Mouse (Mus musculus) heart, embryonic 15.5 days (tissue): Measurements from ENCODE around the gene Nudt3. TPM values are rescaled to one million over a fixed set of nuclear protein-coding genes. Genes with fewer than 3 reads are reported as not detected.

ENCODE experiments used
- ATAC-seq: fragments of 200-750 bp; cut with Nextera tagmentation; replicated peaks from 2 replicates; pipeline ENCODE4 v1.8.0; 2017; ENCODE audit warnings: low read depth, moderate TSS enrichment; ENCODE audit not compliant: insufficient number of reproducible peaks, insufficient read depth, low FRiP score
- H3K27ac ChIP-seq: fragments of 300-500 bp; sonication (generic); 2 replicates; pipeline ENCODE4 v1.5.1; 2015; ENCODE audit warnings: mild to moderate bottlenecking, inconsistent platforms
- H3K27me3 ChIP-seq: fragments of 300-500 bp; sonication (generic); 2 replicates; pipeline ENCODE4 v1.6.1; 2015; ENCODE audit warnings: inconsistent platforms
- H3K36me3 ChIP-seq: fragments of 300-500 bp; sonication (generic); 2 replicates; pipeline ENCODE4 v1.6.1; 2015; ENCODE audit warnings: mild to moderate bottlenecking, inconsistent platforms
- H3K4me1 ChIP-seq: fragments of 300-500 bp; sonication (generic); replicated peaks from 2 replicates; pipeline ENCODE4 v1.6.1; 2015; ENCODE audit warnings: inconsistent platforms
- H3K4me2 ChIP-seq: fragments of 300-500 bp; sonication (generic); 2 replicates; pipeline ENCODE4 v1.6.1; 2015; ENCODE audit warnings: inconsistent platforms, mild to moderate bottlenecking, moderate library complexity
- H3K4me3 ChIP-seq: fragments of 300-500 bp; sonication (generic); 2 replicates; pipeline ENCODE4 v1.5.1; 2015; ENCODE audit warnings: mild to moderate bottlenecking, inconsistent platforms
- H3K9ac ChIP-seq: fragments of 300-500 bp; sonication (generic); 2 replicates; pipeline ENCODE4 v1.6.1; 2015; ENCODE audit warnings: mild to moderate bottlenecking, inconsistent platforms
- H3K9me3 ChIP-seq: fragments of 300-500 bp; sonication (generic); replicated peaks from 2 replicates; pipeline ENCODE4 v1.6.1; 2016; ENCODE audit warnings: inconsistent platforms
- WGBS: fragments of 180-500 bp; shearing (Covaris S2); methylation state at CpG from one replicate; pipeline ENCODE4 v1.1.7; 2015; ENCODE audit warnings: mixed read lengths; 5-methylcytosine and 5-hydroxymethylcytosine counted together
- polyA plus RNA-seq: library from polyadenylated mRNA; unstranded; fragments of >200 nt; fragmentation: Nextera tagmentation; extraction: Ambion mirVana; gene quantifications from 2 replicates; pipeline ENCODE4 v1.2.1, GENCODE M21; 2015

Gene Nudt3
- polyA plus RNA-seq, 1 experiment from 2014 or later: 132 TPM

DNA sequence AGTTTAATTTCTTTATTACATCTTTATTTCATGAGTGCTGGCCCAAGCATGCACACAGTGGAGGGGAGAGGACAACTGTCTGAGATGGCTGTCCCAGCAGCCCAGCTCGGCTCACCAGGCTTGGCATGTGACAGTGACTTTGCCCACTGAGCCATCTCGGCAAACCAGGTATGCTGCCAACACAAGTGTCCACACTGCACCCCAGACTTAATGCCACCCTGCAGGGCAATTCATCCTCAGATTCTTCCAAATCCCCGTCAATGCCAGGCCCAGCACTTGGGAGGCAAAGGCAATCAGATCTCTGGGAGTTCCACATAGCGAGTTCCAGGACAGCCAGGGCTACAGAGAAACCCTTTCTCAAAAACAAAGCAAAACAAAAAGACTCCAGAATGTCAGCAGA lies 10.3 kb downstream of the Nudt3 start:
- H3K27me3 ChIP-seq: no peaks in the 10 kb centered on the region
- H3K9ac ChIP-seq: no peak overlapping the region; the same call in 1 of the 2 replicates

DNA sequence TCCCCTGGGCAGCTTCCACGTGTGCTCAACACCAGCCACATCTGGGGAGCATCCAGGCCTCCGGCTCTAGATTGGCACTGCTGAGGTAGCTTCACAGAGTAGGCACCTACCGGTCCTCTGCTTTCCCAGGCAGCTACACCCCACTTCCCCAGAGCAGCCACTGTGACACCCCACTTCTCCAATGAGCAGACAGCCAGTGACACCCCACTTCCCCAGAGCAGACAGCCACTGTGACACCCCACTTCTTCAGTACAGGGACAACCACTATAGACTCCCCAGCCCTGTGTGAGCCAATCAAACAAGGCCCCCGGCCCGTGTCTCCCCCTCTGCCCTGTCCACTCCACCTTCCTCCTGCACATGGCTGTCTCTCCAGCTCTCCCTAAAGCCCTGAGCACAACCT lies 11.3 kb downstream of the Nudt3 start:
- no peak for ATAC-seq
- Histone ChIP-seq H3K36me3 (0 out of 2 replicates have a peak, but pooled peaks cover 2% of the 10 kb centered on the region), H3K4me3 (no peak overlapping the region), H3K27ac (no peak overlapping the region), H3K4me1 (peaks cover 63% of the 10 kb centered on the region), H3K9ac (no peak overlapping the region), H3K27me3 (no peaks in the 10 kb centered on the region), H3K4me2 (no peak overlapping the region), H3K9me3 (no peaks in the 10 kb centered on the region)
- 69% methylated on average over 5 of the region's 5 CpGs for WGBS

More for the DNA sequence above, 10.3 kb downstream of the Nudt3 start:
- no peak overlapping the region for H3K4me3 ChIP-seq
- peaks cover 64% of the 10 kb centered on the region for H3K4me1 ChIP-seq
- 79% methylated on average over 4 of the region's 4 CpGs for WGBS
- no peak overlapping the region for H3K27ac ChIP-seq
- no peaks in the 10 kb centered on the region for H3K9me3 ChIP-seq
- 0 out of 2 replicates have a peak, but pooled peaks cover 4% of the 10 kb centered on the region for H3K36me3 ChIP-seq
- ATAC-seq: no peak
- H3K4me2 ChIP-seq: no peak overlapping the region

DNA sequence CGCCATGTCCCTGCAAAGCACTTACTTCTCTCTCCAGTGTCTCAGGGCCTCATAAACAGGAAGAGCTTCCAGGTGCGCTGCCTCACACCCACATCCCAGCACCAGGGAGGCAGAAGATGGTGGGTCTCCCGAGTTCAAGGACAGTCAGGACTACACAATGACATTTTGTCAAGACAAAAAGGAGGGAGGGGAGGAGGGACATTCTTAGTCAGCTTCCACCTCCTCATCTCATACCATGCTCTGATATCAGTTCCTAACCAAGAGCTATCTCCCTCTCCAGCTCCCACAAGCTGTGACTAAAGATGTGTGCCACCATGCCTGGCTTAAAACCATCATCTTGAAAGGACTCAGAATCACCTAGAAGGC lies 11.8 kb downstream of the Nudt3 start:
- Histone ChIP-seq H3K9ac (0 out of 2 replicates have a peak overlapping the region, but pooled peaks have one; percentile 11), H3K27ac (peak overlapping the region; percentile 41), H3K4me3 (no peak overlapping the region), H3K4me2 (no peak overlapping the region), H3K27me3 (no peaks in the 10 kb centered on the region), H3K4me1 (peaks cover 61% of the 10 kb centered on the region), H3K9me3 (no peaks in the 10 kb centered on the region), H3K36me3 (no peaks in the 10 kb centered on the region)
- ATAC-seq: no peak
- 47% methylated on average over 3 of the region's 3 CpGs for WGBS

DNA sequence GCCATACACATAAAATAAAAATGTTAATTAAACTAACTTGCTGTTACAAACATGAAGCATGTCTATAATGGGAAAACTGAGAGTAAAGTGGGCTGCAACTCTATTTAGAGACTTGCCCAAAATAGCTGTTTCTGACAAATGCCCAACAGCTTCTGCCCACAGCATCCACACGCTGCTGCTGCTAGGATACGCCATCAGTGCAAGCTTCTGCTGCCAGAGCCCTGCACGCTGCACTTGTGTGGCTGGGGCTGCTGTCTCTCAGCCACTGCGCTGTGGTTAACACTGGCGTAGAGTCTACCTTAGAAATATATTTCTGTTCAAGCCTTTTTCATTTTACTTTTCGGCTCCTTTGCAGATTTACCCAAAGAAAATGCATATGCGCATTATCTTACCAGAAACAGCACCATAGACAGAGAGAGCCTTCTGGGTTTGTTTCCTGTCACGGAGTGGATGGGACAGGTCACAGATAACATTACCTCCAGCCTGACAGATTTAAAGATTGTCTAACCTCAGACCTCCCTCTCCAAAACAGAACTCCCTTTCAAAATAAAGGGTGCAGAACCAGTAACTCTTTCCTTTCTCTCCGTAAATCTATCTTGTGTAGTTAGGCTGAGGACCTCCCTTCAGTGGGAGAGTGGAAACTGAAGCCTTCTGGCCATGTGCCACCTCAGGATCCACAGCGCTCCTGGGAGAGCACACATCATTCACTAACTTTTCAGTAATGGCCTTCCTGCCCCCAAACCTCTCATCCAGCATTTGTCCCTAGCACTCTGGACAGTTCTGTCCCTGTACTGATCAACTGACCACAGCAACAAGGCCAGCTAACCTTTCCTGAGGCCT lies 12.4 kb downstream of the Nudt3 start:
- H3K9me3 ChIP-seq: no peaks in the 10 kb centered on the region
- no peaks in the 10 kb centered on the region for H3K36me3 ChIP-seq
- peaks cover 66% of the 10 kb centered on the region for H3K4me1 ChIP-seq
- no peak for ATAC-seq
- H3K9ac ChIP-seq: 0 out of 2 replicates have a peak overlapping the region, but pooled peaks have one; percentile 11
- H3K27ac ChIP-seq: peak overlapping the region; percentile 41
- no peak overlapping the region for H3K4me2 ChIP-seq
- H3K4me3 ChIP-seq: no peak overlapping the region
- no peaks in the 10 kb centered on the region for H3K27me3 ChIP-seq
- 50% methylated on average over 10 of the region's 10 CpGs for WGBS

DNA sequence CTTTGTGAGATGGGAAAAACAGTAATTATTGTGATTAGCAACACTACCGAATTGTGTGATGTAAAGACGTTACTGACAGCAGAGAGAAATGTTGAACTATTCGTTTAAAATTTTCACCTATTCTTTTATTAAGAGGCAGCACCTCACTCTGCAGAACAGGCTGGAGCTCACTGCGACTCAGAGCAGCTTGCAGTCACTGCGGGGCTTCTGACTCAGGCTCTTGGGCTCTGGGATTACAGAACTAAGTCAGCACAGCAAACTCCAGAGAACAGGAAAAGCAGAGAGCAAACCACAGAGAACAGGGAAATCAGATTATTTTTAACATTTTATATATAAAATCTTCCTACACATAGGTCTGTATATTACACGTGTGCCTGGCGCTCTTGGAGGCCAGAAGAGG lies 13.7 kb downstream of the Nudt3 start:
- Histone ChIP-seq H3K27ac (no peak overlapping the region), H3K36me3 (no peaks in the 10 kb centered on the region), H3K4me1 (peaks cover 67% of the 10 kb centered on the region), H3K27me3 (no peaks in the 10 kb centered on the region), H3K4me3 (no peak overlapping the region), H3K9me3 (no peaks in the 10 kb centered on the region), H3K9ac (no peak overlapping the region), H3K4me2 (no peak overlapping the region)
- 86% methylated on average over 7 of the region's 7 CpGs for WGBS
- no peak for ATAC-seq

DNA sequence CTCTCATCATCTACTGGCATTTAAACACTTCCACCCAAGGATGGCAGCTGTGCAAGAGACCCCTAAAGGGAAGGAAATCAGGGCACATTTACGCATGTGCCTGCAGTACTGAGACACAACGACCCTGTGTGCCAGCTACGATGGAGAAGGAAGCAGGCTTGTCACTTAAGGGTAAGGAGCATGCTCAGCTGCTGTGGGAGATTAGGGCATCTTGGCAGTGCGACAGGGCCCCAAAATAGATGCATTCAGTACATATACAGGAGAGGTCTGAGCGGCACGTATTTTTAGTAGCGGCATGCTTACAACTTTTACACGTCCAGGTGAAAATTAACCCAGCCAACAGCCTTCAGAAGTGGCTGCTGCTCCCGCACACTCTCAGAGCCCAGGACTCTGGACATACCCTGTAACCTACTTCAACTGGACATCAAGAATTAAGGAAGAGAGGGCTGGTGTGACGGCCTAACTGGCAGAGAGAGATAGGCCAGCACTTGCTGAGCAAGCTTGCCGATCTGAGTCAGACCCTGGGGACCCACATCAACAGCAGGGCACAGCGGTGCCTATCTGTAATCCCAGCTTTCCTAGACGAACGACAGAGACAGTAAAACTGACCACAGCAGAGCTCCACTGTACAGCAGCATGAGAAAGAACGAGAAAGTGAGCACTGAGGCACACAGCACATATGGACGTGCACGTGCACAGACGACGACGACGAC lies 19.6 kb downstream of the Nudt3 start:
- no peaks in the 10 kb centered on the region for H3K27me3 ChIP-seq
- H3K36me3 ChIP-seq: no peaks in the 10 kb centered on the region
- peak overlapping the region; percentile 98 for H3K27ac ChIP-seq
- peak overlapping the region; percentile 38 for H3K9ac ChIP-seq
- H3K9me3 ChIP-seq: no peaks in the 10 kb centered on the region
- peak; percentile 78 for ATAC-seq
- WGBS: 36% methylated on average over 21 of the region's 21 CpGs
- H3K4me2 ChIP-seq: peak overlapping the region; percentile 50
- peaks cover 71% of the 10 kb centered on the region for H3K4me1 ChIP-seq
- no peak overlapping the region for H3K4me3 ChIP-seq

DNA sequence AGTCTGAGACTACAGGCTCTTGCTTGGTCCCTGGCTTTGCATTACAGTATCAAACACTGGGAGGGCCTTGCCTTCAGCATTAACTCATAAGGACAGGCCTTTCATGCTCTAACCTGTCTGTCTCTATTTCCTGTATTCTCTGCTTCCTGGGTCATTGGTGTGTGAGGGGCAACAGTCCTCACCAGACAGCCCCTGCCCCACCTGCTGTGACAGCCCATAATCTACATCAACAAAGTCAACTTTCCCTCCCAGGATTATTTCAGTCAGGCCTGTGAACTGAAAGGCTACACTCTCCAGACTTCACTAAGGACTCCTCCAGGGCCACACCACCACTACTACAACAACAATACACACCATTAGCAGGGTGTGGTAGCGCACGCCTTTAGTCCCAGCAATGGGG lies 20.3 kb downstream of the Nudt3 start:
- H3K9ac ChIP-seq: no peak overlapping the region
- no peaks in the 10 kb centered on the region for H3K9me3 ChIP-seq
- no peaks in the 10 kb centered on the region for H3K36me3 ChIP-seq
- peak overlapping the region; percentile 98 for H3K27ac ChIP-seq
- peaks cover 77% of the 10 kb centered on the region for H3K4me1 ChIP-seq
- no peak overlapping the region for H3K4me3 ChIP-seq
- ATAC-seq: no peak
- peak overlapping the region; percentile 50 for H3K4me2 ChIP-seq
- WGBS: 75% methylated on average over 2 of the region's 2 CpGs
- no peaks in the 10 kb centered on the region for H3K27me3 ChIP-seq

DNA sequence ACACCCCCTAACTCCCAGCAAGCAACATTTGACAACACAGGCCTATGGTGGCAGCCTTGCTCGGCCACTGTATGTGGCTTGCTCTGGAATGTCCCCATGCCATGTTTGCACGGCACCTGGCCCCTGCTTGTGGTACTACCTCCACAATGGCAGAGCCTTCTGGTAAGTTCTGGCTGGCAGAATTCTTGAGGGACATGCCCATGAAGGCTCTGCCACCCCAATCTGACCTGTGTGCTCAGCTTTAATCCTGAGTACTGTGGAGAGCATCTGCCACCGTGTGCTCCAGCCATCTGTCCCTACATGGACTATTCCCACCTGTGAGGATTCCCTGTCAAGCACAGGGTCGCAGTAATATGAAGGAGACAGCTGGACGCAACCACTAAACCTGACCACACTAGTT lies 22.4 kb downstream of the Nudt3 start:
- H3K36me3 ChIP-seq: no peaks in the 10 kb centered on the region
- H3K4me1 ChIP-seq: peaks cover 89% of the 10 kb centered on the region
- H3K9ac ChIP-seq: no peak overlapping the region; the same call in 1 of the 2 replicates
- H3K27ac ChIP-seq: peak overlapping the region; percentile 40
- H3K9me3 ChIP-seq: no peaks in the 10 kb centered on the region
- H3K4me3 ChIP-seq: no peak overlapping the region
- 71% methylated on average over 5 of the region's 5 CpGs for WGBS
- no peak for ATAC-seq
- H3K27me3 ChIP-seq: no peaks in the 10 kb centered on the region
- H3K4me2 ChIP-seq: no peak overlapping the region

DNA sequence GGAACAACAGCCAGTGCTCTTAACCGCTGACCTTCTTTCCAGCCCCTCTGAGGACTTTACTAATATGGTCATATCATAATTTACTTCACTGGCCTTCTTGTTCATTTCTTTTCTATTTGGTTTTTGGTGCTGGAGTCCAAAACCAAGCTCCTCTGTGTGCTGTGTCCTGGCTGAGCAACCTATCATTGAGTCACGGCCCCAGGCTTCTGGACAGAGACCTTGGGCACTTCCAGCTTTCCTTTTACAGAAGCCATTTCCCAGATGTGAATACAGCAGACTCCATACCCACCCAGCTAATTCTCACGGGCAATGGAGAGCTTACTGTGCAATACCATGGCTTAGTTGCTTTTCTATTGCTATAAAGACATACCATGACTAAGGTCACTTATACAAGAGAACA lies 23.0 kb downstream of the Nudt3 start:
- no peaks in the 10 kb centered on the region for H3K9me3 ChIP-seq
- H3K4me2 ChIP-seq: no peak overlapping the region
- H3K27ac ChIP-seq: 0 out of 2 replicates have a peak overlapping the region, but pooled peaks have one; percentile 40
- peaks cover 89% of the 10 kb centered on the region for H3K4me1 ChIP-seq
- H3K9ac ChIP-seq: no peak overlapping the region
- 84% methylated on average over 3 of the region's 3 CpGs for WGBS
- H3K36me3 ChIP-seq: 0 out of 2 replicates have a peak, but pooled peaks cover 2% of the 10 kb centered on the region
- H3K27me3 ChIP-seq: no peaks in the 10 kb centered on the region
- ATAC-seq: no peak
- H3K4me3 ChIP-seq: no peak overlapping the region

DNA sequence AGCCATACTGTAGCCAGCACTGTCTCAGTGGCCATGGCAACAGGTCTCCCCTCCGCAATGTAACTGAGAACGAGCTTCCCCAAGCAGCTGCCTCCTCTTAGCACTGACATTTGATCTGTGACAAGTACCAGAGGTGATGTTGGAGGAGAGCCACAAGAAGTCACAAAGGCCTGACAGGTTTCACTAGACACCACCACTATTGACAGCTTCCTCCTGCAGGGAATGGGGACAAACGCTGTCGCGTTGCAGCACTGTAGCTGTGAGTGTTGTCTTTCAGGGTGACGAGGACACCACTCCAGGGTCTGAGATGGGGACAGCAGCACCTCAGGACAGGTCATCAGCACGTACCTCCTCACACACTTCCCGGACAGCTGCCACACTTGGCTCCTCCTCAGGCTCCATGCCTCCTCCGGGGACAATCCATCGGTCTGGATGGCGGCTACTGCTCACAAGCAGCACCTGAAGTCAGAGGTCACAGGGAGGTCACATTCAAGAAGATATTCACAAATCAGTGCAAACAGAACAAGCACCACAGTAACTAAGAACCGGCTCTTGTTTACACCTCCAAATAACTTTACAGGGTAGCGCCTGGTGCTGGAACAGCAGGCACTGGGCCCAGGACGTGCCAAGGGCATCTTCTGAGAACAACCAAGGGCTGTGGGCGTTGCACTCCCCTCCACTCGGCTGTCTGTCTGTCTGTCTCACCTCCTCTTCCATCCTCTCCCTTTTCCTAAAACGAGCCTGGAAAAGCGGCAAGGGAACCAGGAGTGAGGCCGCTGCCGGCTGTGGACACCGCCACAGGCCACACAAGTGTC lies 26.7 kb downstream of the Nudt3 start:
- H3K4me3 ChIP-seq: no peak overlapping the region
- H3K4me2 ChIP-seq: peak overlapping the region; percentile 42
- WGBS: 38% methylated on average over 21 of the region's 21 CpGs
- peaks cover 25% of the 10 kb centered on the region for H3K36me3 ChIP-seq
- H3K9me3 ChIP-seq: no peaks in the 10 kb centered on the region
- H3K27ac ChIP-seq: peak overlapping the region; percentile 97
- peak overlapping the region; percentile 14; the same call in 1 of the 2 replicates for H3K9ac ChIP-seq
- peaks cover 75% of the 10 kb centered on the region for H3K4me1 ChIP-seq
- ATAC-seq: peak; percentile 78
- H3K27me3 ChIP-seq: no peaks in the 10 kb centered on the region
